Mouse (Mus musculus) hindbrain, postnatal 0 days (tissue): ENCODE data around the gene Ryr3. TPM values are rescaled to one million over a fixed set of nuclear protein-coding genes. Genes with fewer than 3 reads are reported as not detected.

Experiments
- ATAC-seq: fragments of 200-750 bp; cut with Nextera tagmentation; 2 replicates; pipeline ENCODE4 v1.8.0; 2017; ENCODE audit warnings: mild to moderate bottlenecking, moderate TSS enrichment, moderate library complexity
- DNase-seq: peaks from one replicate; pipeline ENCODE4 v3.0.0-alpha.2; 2015; ENCODE audit warnings: low spot score
- H3K27ac ChIP-seq: fragments of 300-500 bp; sonication (generic); 2 replicates; pipeline ENCODE4 v1.5.1; 2014; ENCODE audit warnings: mild to moderate bottlenecking
- H3K27me3 ChIP-seq: fragments of 300-500 bp; sonication (generic); 2 replicates; pipeline ENCODE4 v1.6.1; 2014; ENCODE audit warnings: low read length, mixed read lengths; ENCODE audit not compliant: insufficient read depth
- H3K36me3 ChIP-seq: fragments of 300-500 bp; sonication (generic); 2 replicates; pipeline ENCODE4 v1.6.1; 2014; ENCODE audit warnings: low read length, mixed read lengths; ENCODE audit not compliant: insufficient read depth
- H3K4me1 ChIP-seq: fragments of 300-500 bp; sonication (generic); 2 replicates; pipeline ENCODE4 v1.6.1; 2014; ENCODE audit warnings: antibody characterized with exemption, low read length, mixed read lengths; ENCODE audit not compliant: insufficient read depth
- H3K4me2 ChIP-seq: fragments of 300-500 bp; sonication (generic); 2 replicates; pipeline ENCODE4 v1.6.1; 2014; ENCODE audit warnings: low read depth, mild to moderate bottlenecking, low read length, moderate library complexity, mixed read lengths
- H3K4me3 ChIP-seq: fragments of 300-500 bp; sonication (generic); 2 replicates; pipeline ENCODE4 v1.5.1; 2014; ENCODE audit warnings: low read length
- H3K9ac ChIP-seq: fragments of 300-500 bp; sonication (generic); replicated peaks from 2 replicates; pipeline ENCODE4 v1.6.1; 2014; ENCODE audit warnings: mild to moderate bottlenecking, low read length, moderate library complexity, mixed read lengths
- H3K9me3 ChIP-seq: fragments of 300-500 bp; sonication (generic); 2 replicates; pipeline ENCODE4 v1.6.1; 2016; ENCODE audit warnings: low read length, mixed read lengths
- CTCF ChIP-seq: IDR thresholded peaks from 2 replicates; pipeline ENCODE4 v1.5.1; 2016; ENCODE audit warnings: antibody characterized with exemption, control low read depth, low read depth
- WGBS: fragments of 180-500 bp; shearing (Covaris S2); extraction: QIAGEN DNeasy Blood & Tissue Kit; methylation state at CpG from one replicate; pipeline ENCODE4 v1.1.7; 2014; 5-methylcytosine and 5-hydroxymethylcytosine counted together
- polyA plus RNA-seq: library from polyadenylated mRNA; unstranded; fragments of >200 nt; fragmentation: Nextera tagmentation; extraction: Ambion mirVana; gene quantifications from 2 replicates; pipeline ENCODE4 v1.2.1, GENCODE M21; 2015
- total RNA-seq: library from RNA; depleted of rRNA; stranded (reverse); fragments of >200 nt; gene quantifications from 2 replicates; pipeline ENCODE4 v1.2.3, GENCODE M21; 2014

Gene Ryr3
- total and polyA plus RNA-seq, 2 experiments from 2014 or later: 5.7 to 12.7 TPM

- Histone ChIP-seq H3K36me3 (no peaks in the 10 kb centered on the region), H3K9me3 (no peaks in the 10 kb centered on the region), H3K4me2 (no peak overlapping the region), H3K9ac (no peak overlapping the region), H3K4me3 (no peak overlapping the region), H3K27ac (no peak overlapping the region), H3K27me3 (no peaks in the 10 kb centered on the region), H3K4me1 (no peaks in the 10 kb centered on the region)
- no peak for DNase-seq
- 81% methylated on average over 4 of the region's 4 CpGs for WGBS
- ATAC-seq: no peak
- no peak for TF ChIP-seq CTCF
These were observed 140.5 kb downstream of the Ryr3 start for GRCm38 (mm10) chr2:113076396-113076795.

GRCm38 (mm10) chr2:113059367-113059766 lies 157.5 kb downstream of the Ryr3 start:
- Histone ChIP-seq H3K4me1 (no peaks in the 10 kb centered on the region), H3K4me2 (no peak overlapping the region), H3K9ac (no peak overlapping the region), H3K4me3 (no peak overlapping the region), H3K9me3 (no peaks in the 10 kb centered on the region), H3K36me3 (no peaks in the 10 kb centered on the region), H3K27me3 (no peaks in the 10 kb centered on the region), H3K27ac (no peak overlapping the region)
- ATAC-seq: no peak
- no peak for DNase-seq
- TF ChIP-seq CTCF: no peak
- 78% methylated on average over 5 of the region's 5 CpGs for WGBS

- H3K9ac ChIP-seq: no peak overlapping the region
- H3K4me3 ChIP-seq: no peak overlapping the region
- H3K36me3 ChIP-seq: no peaks in the 10 kb centered on the region
- H3K9me3 ChIP-seq: no peaks in the 10 kb centered on the region
- no peak overlapping the region for H3K4me2 ChIP-seq
- no peaks in the 10 kb centered on the region for H3K4me1 ChIP-seq
- H3K27ac ChIP-seq: no peak overlapping the region
- DNase-seq (no peak), ATAC-seq (no peak)
- H3K27me3 ChIP-seq: no peaks in the 10 kb centered on the region
- WGBS: 66% methylated on average over 5 of the region's 5 CpGs
- TF ChIP-seq CTCF: no peak
These were observed 158.0 kb downstream of the Ryr3 start for GRCm38 (mm10) chr2:113058914-113059313.

GRCm38 (mm10) chr2:113058116-113058515 lies 158.8 kb downstream of the Ryr3 start:
- H3K27ac ChIP-seq: no peak overlapping the region
- no peaks in the 10 kb centered on the region for H3K4me1 ChIP-seq
- WGBS: 75% methylated on average over 3 of the region's 3 CpGs

GRCm38 (mm10) chr2:113055591-113055990 lies 161.3 kb downstream of the Ryr3 start:
- H3K27me3 ChIP-seq: no peaks in the 10 kb centered on the region
- no peaks in the 10 kb centered on the region for H3K4me1 ChIP-seq
- H3K9me3 ChIP-seq: no peaks in the 10 kb centered on the region
- H3K36me3 ChIP-seq: no peaks in the 10 kb centered on the region
- ATAC-seq (no peak), DNase-seq (no peak)
- WGBS: 90% methylated on average over 2 of the region's 2 CpGs
- no peak overlapping the region for H3K4me3 ChIP-seq
- H3K27ac ChIP-seq: no peak overlapping the region
- H3K9ac ChIP-seq: no peak overlapping the region
- no peak for TF ChIP-seq CTCF
- no peak overlapping the region for H3K4me2 ChIP-seq

More at GRCm38 (mm10) chr2:113058116-113058515, 158.8 kb downstream of the Ryr3 start:
- Histone ChIP-seq H3K4me2 (no peak overlapping the region), H3K9ac (no peak overlapping the region), H3K27me3 (no peaks in the 10 kb centered on the region), H3K9me3 (no peaks in the 10 kb centered on the region), H3K36me3 (no peaks in the 10 kb centered on the region), H3K4me3 (no peak overlapping the region)
- ATAC-seq: no peak
- DNase-seq: no peak
- TF ChIP-seq CTCF: no peak

GRCm38 (mm10) chr2:113049831-113050230 lies 167.1 kb downstream of the Ryr3 start:
- ATAC-seq (no peak), DNase-seq (no peak)
- H3K4me2 ChIP-seq: no peak overlapping the region
- TF ChIP-seq CTCF: no peak
- H3K4me1 ChIP-seq: no peaks in the 10 kb centered on the region
- no peak overlapping the region for H3K4me3 ChIP-seq
- no peak overlapping the region for H3K27ac ChIP-seq
- no peak overlapping the region for H3K9ac ChIP-seq
- WGBS: 82% methylated on average over 1 of the region's 1 CpGs
- no peaks in the 10 kb centered on the region for H3K9me3 ChIP-seq
- H3K36me3 ChIP-seq: no peaks in the 10 kb centered on the region
- no peaks in the 10 kb centered on the region for H3K27me3 ChIP-seq

GRCm38 (mm10) chr2:113036550-113036949 lies 180.3 kb downstream of the Ryr3 start:
- Histone ChIP-seq H3K4me2 (no peak overlapping the region), H3K27me3 (no peaks in the 10 kb centered on the region), H3K4me1 (no peaks in the 10 kb centered on the region), H3K9ac (no peak overlapping the region), H3K4me3 (no peak overlapping the region), H3K9me3 (no peaks in the 10 kb centered on the region), H3K27ac (no peak overlapping the region), H3K36me3 (no peaks in the 10 kb centered on the region)
- DNase-seq (no peak), ATAC-seq (no peak)
- WGBS: 87% methylated on average over 2 of the region's 2 CpGs
- no peak for TF ChIP-seq CTCF
